Mouse (Mus musculus): ENCODE data around the gene Arhgef3. TPM values are rescaled to one million over a fixed set of nuclear protein-coding genes. Genes with fewer than 3 reads are reported as not detected.
"Not testable (repeated sequence)": the region's sequence is repeated elsewhere in the genome, so short reads cannot be mapped to it uniquely, and the experiment has no call there.

Gene Arhgef3
- polyA plus RNA-seq, 1 experiment: 2.6 TPM

DNA sequence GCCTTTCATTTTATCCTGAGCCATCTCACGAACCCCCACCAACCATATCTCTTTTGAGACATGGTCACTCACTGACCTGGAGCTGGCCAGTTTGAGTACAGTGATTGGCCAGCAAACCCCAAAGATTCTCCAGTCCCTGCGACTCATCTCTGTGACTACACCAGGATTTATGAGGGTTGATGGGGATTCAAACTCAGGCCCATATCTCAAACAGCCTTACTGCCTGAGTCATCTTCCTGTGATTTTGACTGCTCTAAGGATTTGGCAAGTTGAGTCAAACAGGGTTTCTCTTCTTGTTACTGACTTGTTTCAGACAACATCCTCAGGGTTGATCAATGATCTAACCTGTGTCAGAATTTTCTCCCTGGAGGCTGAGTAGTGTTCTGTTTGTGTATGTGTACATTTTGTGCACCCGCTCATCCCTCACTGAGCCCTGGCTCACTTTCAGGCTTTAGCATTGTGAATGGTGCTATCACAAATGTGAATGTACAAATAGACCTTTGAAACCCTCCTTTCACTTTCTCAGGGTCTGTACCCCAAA is 124.9 kb downstream of the Arhgef3 start:
- Histone ChIP-seq H3K9ac (ENCODE audit: low read depth, poor library complexity, severe bottlenecking) (no peak overlapping the region), H3K4me3 (ENCODE audit: low read depth, low read length) (no peak overlapping the region), H3K27ac (ENCODE audit: insufficient read depth, low read length) (no peak overlapping the region), H3K36me3 (ENCODE audit: control insufficient read depth, insufficient read depth, low read length, poor library complexity, severe bottlenecking) (no peaks in the 10 kb centered on the region), H3K9me3 (replicated peaks; ENCODE audit: control insufficient read depth, insufficient read depth, low read length, poor library complexity, severe bottlenecking) (no peaks in the 10 kb centered on the region), H3K4me1 (ENCODE audit: control insufficient read depth, insufficient read depth, low read length) (no peaks in the 10 kb centered on the region), H3K27me3 (ENCODE audit: control insufficient read depth, insufficient read depth, low read length, poor library complexity, severe bottlenecking) (no peaks in the 10 kb centered on the region)
- TF ChIP-seq POLR2A (IDR thresholded peaks at IDR 0.05; ENCODE audit: insufficient read depth, low read length) (no peak), CTCF (IDR thresholded peaks at IDR 0.05; ENCODE audit: low read depth, low read length) (no peak), EP300 (IDR thresholded peaks at IDR 0.05; ENCODE audit: insufficient read depth, low read depth, low read length) (no peak)

DNA sequence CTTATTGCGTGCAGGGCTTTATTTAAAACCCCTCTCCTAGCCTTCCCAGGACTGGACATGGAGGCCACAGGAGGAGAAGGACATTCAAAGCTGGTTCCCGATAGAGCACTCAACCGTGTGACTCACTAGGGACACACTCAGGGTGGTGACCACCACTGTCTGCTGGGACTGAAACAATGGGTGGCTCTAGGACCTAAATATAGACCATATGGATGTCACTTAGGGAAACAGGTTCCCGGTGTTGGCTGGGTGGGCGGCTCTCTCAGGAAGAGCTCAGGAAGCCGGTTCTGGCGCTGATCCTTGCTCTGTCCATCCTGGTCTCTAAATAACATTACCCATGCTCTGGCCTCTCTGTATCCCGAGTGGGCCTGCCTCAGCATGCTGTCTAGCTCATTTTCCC is 127.6 kb downstream of the Arhgef3 start:
- H3K27ac ChIP-seq (ENCODE audit: insufficient read depth, low read length): no peak overlapping the region
- H3K9ac ChIP-seq (ENCODE audit: low read depth, poor library complexity, severe bottlenecking): no peak overlapping the region
- H3K9me3 ChIP-seq (replicated peaks; ENCODE audit: control insufficient read depth, insufficient read depth, low read length, poor library complexity, severe bottlenecking): no peaks in the 10 kb centered on the region

DNA sequence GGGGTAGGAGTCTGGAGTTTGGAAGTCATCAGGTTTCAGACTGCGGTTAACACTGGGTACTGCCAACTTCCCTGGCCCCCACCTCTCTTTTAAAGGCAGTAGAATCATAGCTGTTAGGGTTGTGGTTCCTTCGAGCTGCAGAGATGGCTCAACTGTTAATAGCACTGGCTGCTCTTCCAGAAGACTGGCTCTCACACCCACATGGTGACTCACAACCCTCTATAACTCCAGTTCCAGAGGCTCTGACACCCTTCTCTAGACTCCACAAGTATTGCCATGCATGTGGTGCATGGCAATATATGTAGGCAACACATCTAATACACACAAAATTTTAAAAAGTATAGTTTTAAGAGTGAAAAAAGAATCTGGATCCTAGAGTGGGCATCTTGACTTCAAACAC is 128.1 kb downstream of the Arhgef3 start:
- Histone ChIP-seq H3K9ac (ENCODE audit: low read depth, poor library complexity, severe bottlenecking) (no peak overlapping the region), H3K27me3 (ENCODE audit: control insufficient read depth, insufficient read depth, low read length, poor library complexity, severe bottlenecking) (no peaks in the 10 kb centered on the region), H3K9me3 (replicated peaks; ENCODE audit: control insufficient read depth, insufficient read depth, low read length, poor library complexity, severe bottlenecking) (no peaks in the 10 kb centered on the region), H3K27ac (ENCODE audit: insufficient read depth, low read length) (no peak overlapping the region), H3K4me1 (ENCODE audit: control insufficient read depth, insufficient read depth, low read length) (no peaks in the 10 kb centered on the region), H3K4me3 (ENCODE audit: low read depth, low read length) (no peak overlapping the region), H3K36me3 (ENCODE audit: control insufficient read depth, insufficient read depth, low read length, poor library complexity, severe bottlenecking) (no peaks in the 10 kb centered on the region)
- no peak for TF ChIP-seq CTCF (IDR thresholded peaks at IDR 0.05; ENCODE audit: low read depth, low read length)
- TF ChIP-seq POLR2A (IDR thresholded peaks at IDR 0.05; ENCODE audit: insufficient read depth, low read length): no peak
- TF ChIP-seq EP300 (IDR thresholded peaks at IDR 0.05; ENCODE audit: insufficient read depth, low read depth, low read length): no peak

More for the DNA sequence above, 127.6 kb downstream of the Arhgef3 start:
- Histone ChIP-seq H3K27me3 (ENCODE audit: control insufficient read depth, insufficient read depth, low read length, poor library complexity, severe bottlenecking) (no peaks in the 10 kb centered on the region), H3K4me3 (ENCODE audit: low read depth, low read length) (no peak overlapping the region), H3K36me3 (ENCODE audit: control insufficient read depth, insufficient read depth, low read length, poor library complexity, severe bottlenecking) (no peaks in the 10 kb centered on the region), H3K4me1 (ENCODE audit: control insufficient read depth, insufficient read depth, low read length) (no peaks in the 10 kb centered on the region)
- TF ChIP-seq POLR2A (IDR thresholded peaks at IDR 0.05; ENCODE audit: insufficient read depth, low read length) (no peak), EP300 (IDR thresholded peaks at IDR 0.05; ENCODE audit: insufficient read depth, low read depth, low read length) (no peak), CTCF (IDR thresholded peaks at IDR 0.05; ENCODE audit: low read depth, low read length) (no peak)

DNA sequence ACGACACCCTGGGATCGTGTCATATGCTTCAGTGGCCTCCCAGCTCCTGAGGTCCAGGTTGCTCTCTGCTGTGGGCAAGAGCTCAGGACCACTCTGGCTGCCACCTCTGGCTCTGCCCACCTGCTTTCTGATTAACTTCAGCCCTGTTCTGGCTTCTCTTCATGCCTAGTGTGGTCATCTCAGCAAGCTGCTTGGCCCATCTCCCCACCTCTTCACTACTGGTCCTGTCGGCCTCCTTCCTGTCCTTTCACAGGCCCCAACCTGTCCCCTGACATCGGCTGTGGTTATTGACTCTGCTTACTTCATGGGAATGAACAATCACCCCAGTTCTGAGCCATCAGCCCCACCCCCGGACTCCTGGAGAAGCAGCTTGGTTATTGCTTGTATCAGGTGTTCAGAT is 128.9 kb downstream of the Arhgef3 start:
- no peaks in the 10 kb centered on the region for H3K27me3 ChIP-seq (ENCODE audit: control insufficient read depth, insufficient read depth, low read length, poor library complexity, severe bottlenecking)
- TF ChIP-seq EP300 (IDR thresholded peaks at IDR 0.05; ENCODE audit: insufficient read depth, low read depth, low read length) (no peak), CTCF (IDR thresholded peaks at IDR 0.05; ENCODE audit: low read depth, low read length) (no peak), POLR2A (IDR thresholded peaks at IDR 0.05; ENCODE audit: insufficient read depth, low read length) (no peak)
- no peaks in the 10 kb centered on the region for H3K9me3 ChIP-seq (replicated peaks; ENCODE audit: control insufficient read depth, insufficient read depth, low read length, poor library complexity, severe bottlenecking)
- H3K4me1 ChIP-seq (ENCODE audit: control insufficient read depth, insufficient read depth, low read length): no peaks in the 10 kb centered on the region
- H3K27ac ChIP-seq (ENCODE audit: insufficient read depth, low read length): no peak overlapping the region
- no peak overlapping the region for H3K9ac ChIP-seq (ENCODE audit: low read depth, poor library complexity, severe bottlenecking)
- H3K4me3 ChIP-seq (ENCODE audit: low read depth, low read length): no peak overlapping the region
- H3K36me3 ChIP-seq (ENCODE audit: control insufficient read depth, insufficient read depth, low read length, poor library complexity, severe bottlenecking): no peaks in the 10 kb centered on the region

DNA sequence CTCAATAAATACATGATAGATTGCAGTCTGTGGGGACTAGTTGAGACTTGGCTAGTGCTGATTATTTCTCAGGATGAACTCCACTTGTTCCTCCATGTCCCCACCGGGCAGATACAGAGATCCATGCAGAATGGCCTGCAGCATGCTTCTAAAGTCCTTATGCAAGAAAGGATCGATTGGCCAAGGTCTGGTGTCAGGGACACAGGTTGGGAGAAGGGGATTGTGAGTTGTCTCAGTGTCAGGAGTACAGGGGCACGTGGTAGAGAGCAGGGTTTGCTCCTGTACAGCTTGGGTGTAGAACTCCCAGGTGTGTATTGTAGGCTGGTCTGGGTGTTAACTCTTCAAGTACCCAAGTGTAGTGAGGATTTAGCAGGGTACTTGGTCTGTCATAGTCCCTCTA is 130.2 kb downstream of the Arhgef3 start:
- Histone ChIP-seq H3K4me3 (ENCODE audit: low read depth, low read length) (no peak overlapping the region), H3K9me3 (replicated peaks; ENCODE audit: control insufficient read depth, insufficient read depth, low read length, poor library complexity, severe bottlenecking) (no peaks in the 10 kb centered on the region), H3K9ac (ENCODE audit: low read depth, poor library complexity, severe bottlenecking) (no peak overlapping the region), H3K36me3 (ENCODE audit: control insufficient read depth, insufficient read depth, low read length, poor library complexity, severe bottlenecking) (no peaks in the 10 kb centered on the region), H3K4me1 (ENCODE audit: control insufficient read depth, insufficient read depth, low read length) (no peaks in the 10 kb centered on the region), H3K27ac (ENCODE audit: insufficient read depth, low read length) (no peak overlapping the region), H3K27me3 (ENCODE audit: control insufficient read depth, insufficient read depth, low read length, poor library complexity, severe bottlenecking) (no peaks in the 10 kb centered on the region)
- TF ChIP-seq POLR2A (IDR thresholded peaks at IDR 0.05; ENCODE audit: insufficient read depth, low read length): no peak
- no peak for TF ChIP-seq CTCF (IDR thresholded peaks at IDR 0.05; ENCODE audit: low read depth, low read length)
- TF ChIP-seq EP300 (IDR thresholded peaks at IDR 0.05; ENCODE audit: insufficient read depth, low read depth, low read length): no peak

DNA sequence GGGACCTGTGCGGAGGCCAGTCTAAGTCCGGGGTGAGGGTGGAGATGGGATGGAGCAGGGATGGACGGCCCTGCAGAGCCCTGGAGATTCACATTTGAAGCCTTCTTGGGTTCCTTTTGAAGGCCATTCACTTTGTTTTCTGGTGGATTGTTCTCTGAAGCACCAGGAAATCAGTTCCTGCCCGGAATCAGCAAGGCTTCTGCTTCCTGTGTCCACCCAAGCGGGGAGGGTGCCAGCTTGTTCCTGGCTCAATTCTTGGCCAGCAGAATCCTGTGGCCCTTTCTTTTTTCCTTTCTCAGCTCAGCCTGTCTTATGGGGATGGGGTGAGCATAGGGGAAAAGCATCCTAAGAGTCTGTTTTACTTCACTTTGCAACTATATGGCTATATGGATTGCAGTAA is 131.7 kb downstream of the Arhgef3 start:
- Histone ChIP-seq H3K36me3 (ENCODE audit: control insufficient read depth, insufficient read depth, low read length, poor library complexity, severe bottlenecking) (no peaks in the 10 kb centered on the region), H3K4me3 (ENCODE audit: low read depth, low read length) (no peak overlapping the region), H3K9ac (ENCODE audit: low read depth, poor library complexity, severe bottlenecking) (no peak overlapping the region), H3K4me1 (ENCODE audit: control insufficient read depth, insufficient read depth, low read length) (no peaks in the 10 kb centered on the region), H3K27ac (ENCODE audit: insufficient read depth, low read length) (no peak overlapping the region), H3K9me3 (replicated peaks; ENCODE audit: control insufficient read depth, insufficient read depth, low read length, poor library complexity, severe bottlenecking) (no peaks in the 10 kb centered on the region), H3K27me3 (ENCODE audit: control insufficient read depth, insufficient read depth, low read length, poor library complexity, severe bottlenecking) (no peaks in the 10 kb centered on the region)
- no peak for TF ChIP-seq EP300 (IDR thresholded peaks at IDR 0.05; ENCODE audit: insufficient read depth, low read depth, low read length)
- TF ChIP-seq POLR2A (IDR thresholded peaks at IDR 0.05; ENCODE audit: insufficient read depth, low read length): no peak
- no peak for TF ChIP-seq CTCF (IDR thresholded peaks at IDR 0.05; ENCODE audit: low read depth, low read length)

DNA sequence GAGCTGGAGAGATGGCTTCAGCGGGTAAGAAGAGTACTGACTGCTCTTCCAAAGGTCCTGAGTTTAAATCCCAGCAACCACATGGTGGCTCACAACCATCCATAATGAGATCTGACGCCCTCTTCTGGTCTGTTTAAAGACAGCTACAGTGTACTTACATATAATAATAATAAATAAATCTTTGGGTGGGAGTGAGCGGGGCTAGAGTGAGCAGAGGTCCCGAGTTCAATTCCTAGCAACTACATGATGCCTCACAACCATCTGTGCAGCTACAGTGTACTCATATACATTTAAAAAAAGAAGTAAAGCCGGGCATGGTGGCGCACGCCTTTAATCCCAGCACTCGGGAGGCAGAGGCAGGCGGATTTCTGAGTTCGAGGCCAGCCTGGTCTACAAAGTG is 132.2 kb downstream of the Arhgef3 start:
- not testable (repeated sequence) for H3K4me1 ChIP-seq (ENCODE audit: control insufficient read depth, insufficient read depth, low read length)

More for the DNA sequence above, 132.2 kb downstream of the Arhgef3 start:
- not testable (repeated sequence) for H3K4me3 ChIP-seq (ENCODE audit: low read depth, low read length); H3K9me3 ChIP-seq (replicated peaks; ENCODE audit: control insufficient read depth, insufficient read depth, low read length, poor library complexity, severe bottlenecking); H3K36me3 ChIP-seq (ENCODE audit: control insufficient read depth, insufficient read depth, low read length, poor library complexity, severe bottlenecking); H3K27ac ChIP-seq (ENCODE audit: insufficient read depth, low read length); H3K27me3 ChIP-seq (ENCODE audit: control insufficient read depth, insufficient read depth, low read length, poor library complexity, severe bottlenecking); H3K9ac ChIP-seq (ENCODE audit: low read depth, poor library complexity, severe bottlenecking)
